Mouse (Mus musculus) liver, embryonic 14.5 days (tissue): ENCODE results near the gene Pfkm. TPM values are rescaled to one million over a fixed set of nuclear protein-coding genes. Genes with fewer than 3 reads are reported as not detected.

Experiments used
- ATAC-seq: fragments of 200-750 bp; cut with Nextera tagmentation; 2 replicates; pipeline ENCODE4 v1.8.0; 2017; ENCODE audit warnings: moderate number of reproducible peaks, mild to moderate bottlenecking, moderate library complexity; ENCODE audit not compliant: insufficient read depth
- DNase-seq, 3 experiments: peaks; one replicate each; pipeline ENCODE4 v3.0.0-alpha.2; 2012 to 2013; ENCODE audit warnings: low read depth in 3 of 3, low spot score in 3 of 3
- H3K27ac ChIP-seq: fragments of 300-500 bp; sonication (generic); 2 replicates; pipeline ENCODE4 v1.5.1; 2014; ENCODE audit warnings: moderate library complexity, mild to moderate bottlenecking, control low read depth, inconsistent platforms
- H3K27me3 ChIP-seq: fragments of 300-500 bp; sonication (generic); 2 replicates; pipeline ENCODE4 v1.6.1; 2014; ENCODE audit warnings: mild to moderate bottlenecking, low read length, moderate library complexity; ENCODE audit not compliant: control insufficient read depth, insufficient read depth
- H3K36me3 ChIP-seq: fragments of 300-500 bp; sonication (generic); replicated peaks from 2 replicates; pipeline ENCODE4 v1.6.1; 2014; ENCODE audit warnings: low read depth; ENCODE audit not compliant: control insufficient read depth, insufficient read depth
- H3K4me1 ChIP-seq, 2 experiments: fragments of 200-500 bp in 1 of 2; fragments of 300-500 bp in 1 of 2; sonication (generic) in 1 of 2; replicated peaks; 2 replicates each; pipeline ENCODE4 v1.6.1; 2012 to 2014; ENCODE audit warnings: antibody characterized with exemption in 1 of 2, inconsistent platforms in 1 of 2, low read length in 1 of 2; ENCODE audit not compliant: control insufficient read depth in 2 of 2, insufficient read depth in 2 of 2
- H3K4me2 ChIP-seq: fragments of 300-500 bp; sonication (generic); 2 replicates; pipeline ENCODE4 v1.6.1; 2014; ENCODE audit warnings: low read depth, mild to moderate bottlenecking, control low read depth, moderate library complexity
- H3K4me3 ChIP-seq, 2 experiments: fragments of 200-500 bp in 1 of 2; fragments of 300-500 bp in 1 of 2; sonication (generic) in 1 of 2; 2 replicates each; pipeline ENCODE4 v1.5.1; 2012 to 2014; ENCODE audit warnings: low read depth in 2 of 2, low read length in 2 of 2, mild to moderate bottlenecking in 2 of 2, control low read depth in 1 of 2, inconsistent platforms in 1 of 2, moderate library complexity in 1 of 2; ENCODE audit not compliant: insufficient read depth in 1 of 2
- H3K9ac ChIP-seq: fragments of 300-500 bp; sonication (generic); replicated peaks from 2 replicates; pipeline ENCODE4 v1.6.1; 2014; ENCODE audit warnings: mild to moderate bottlenecking, control low read depth, moderate library complexity
- H3K9me3 ChIP-seq: fragments of 300-500 bp; sonication (generic); 2 replicates; pipeline ENCODE4 v1.6.1; 2016; ENCODE audit warnings: low read length, mixed read lengths; ENCODE audit not compliant: control insufficient read depth
- CTCF ChIP-seq: IDR thresholded peaks from 2 replicates; pipeline ENCODE4 v1.5.1; 2016; ENCODE audit warnings: antibody characterized with exemption, low read depth, control low read depth
- EP300 ChIP-seq: IDR thresholded peaks from 2 replicates; pipeline ENCODE4 v1.6.1; 2016; ENCODE audit warnings: antibody characterized with exemption, low read depth
- WGBS: fragments of 180-500 bp; shearing (Covaris S2); extraction: QIAGEN DNeasy Blood & Tissue Kit; methylation state at CpG from one replicate; pipeline ENCODE4 v1.1.7; 2014; ENCODE audit not compliant: insufficient replicate concordance; 5-methylcytosine and 5-hydroxymethylcytosine counted together
- polyA plus RNA-seq, 2 experiments: library from polyadenylated mRNA; depleted of rRNA in 1 of 2; stranded (reverse) in 1 of 2; unstranded in 1 of 2; fragments of >200 nt; fragmentation: Nextera tagmentation in 1 of 2; extraction: Ambion mirVana in 1 of 2; gene quantifications; 2 replicates each; pipeline versions ENCODE4 v1.2.1 to v1.2.3; 2012 to 2014

Pfkm gene
- polyA plus RNA-seq, 2 experiments: 19.6 to 22.4 TPM

GRCm38 (mm10) chr15:98172113-98172512 is 79.7 kb downstream of the Pfkm start:
- Histone ChIP-seq H3K27ac (no peak overlapping the region), H3K27me3 (peaks cover 46% of the 10 kb centered on the region), H3K36me3 (no peaks in the 10 kb centered on the region), H3K4me1 (no peaks in the 10 kb centered on the region), H3K4me2 (no peak overlapping the region), H3K9ac (no peak overlapping the region), H3K4me3 (no peak overlapping the region), H3K9me3 (no peaks in the 10 kb centered on the region)
- TF ChIP-seq CTCF (no peak), EP300 (no peak)
- DNase-seq: no peak
- WGBS: 51% methylated on average over 5 of the region's 5 CpGs
- no peak for ATAC-seq

- no peaks in the 10 kb centered on the region for H3K36me3 ChIP-seq
- H3K9me3 ChIP-seq: no peaks in the 10 kb centered on the region
- no peak overlapping the region for H3K4me2 ChIP-seq
- ATAC-seq (no peak), DNase-seq (peak in 2 of 3 experiments; percentile 11 to 19)
- H3K27me3 ChIP-seq: peaks cover 29% of the 10 kb centered on the region
- no peaks in the 10 kb centered on the region for H3K4me1 ChIP-seq
- H3K4me3 ChIP-seq: no peak overlapping the region
- peak; percentile 52; the same call in 1 of the 2 replicates for TF ChIP-seq CTCF
- no peak for TF ChIP-seq EP300
- H3K27ac ChIP-seq: no peak overlapping the region
- 31% methylated on average over 8 of the region's 8 CpGs for WGBS
- H3K9ac ChIP-seq: no peak overlapping the region
These were observed 81.4 kb downstream of the Pfkm start for GRCm38 (mm10) chr15:98173821-98174220.

- no peak overlapping the region for H3K4me3 ChIP-seq
- H3K27me3 ChIP-seq: peaks cover 11% of the 10 kb centered on the region
- DNase-seq: no peak
- ATAC-seq: no peak
- H3K36me3 ChIP-seq: no peaks in the 10 kb centered on the region
- H3K27ac ChIP-seq: no peak overlapping the region
- TF ChIP-seq CTCF: no peak
- TF ChIP-seq EP300: no peak
- H3K9me3 ChIP-seq: no peaks in the 10 kb centered on the region
- H3K4me2 ChIP-seq: no peak overlapping the region
- H3K9ac ChIP-seq: no peak overlapping the region
- 48% methylated on average over 3 of the region's 3 CpGs for WGBS
- peaks cover 0 to 8% of the 10 kb centered on the region in 2 experiments; a peak in 2 of 4 replicates for H3K4me1 ChIP-seq
These were observed 84.9 kb downstream of the Pfkm start for GRCm38 (mm10) chr15:98177320-98177719.

- Histone ChIP-seq H3K4me2 (peak overlapping the region; percentile 58), H3K9ac (no peak overlapping the region), H3K4me1 (peaks cover 0 to 8% of the 10 kb centered on the region in 2 experiments; a peak in 2 of 4 replicates), H3K27me3 (peaks cover 7% of the 10 kb centered on the region), H3K9me3 (no peaks in the 10 kb centered on the region), H3K4me3 (peak overlapping the region; percentile 43 to 54; a peak in 3 of 4 replicates), H3K36me3 (no peaks in the 10 kb centered on the region), H3K27ac (no peak overlapping the region)
- DNase-seq: no peak
- ATAC-seq: no peak
- 11% methylated on average over 26 of the region's 26 CpGs for WGBS
- TF ChIP-seq EP300 (no peak), CTCF (no peak)
These were observed 88.3 kb downstream of the Pfkm start for GRCm38 (mm10) chr15:98180567-98181131.

GRCm38 (mm10) chr15:98181132-98181711 is 88.8 kb downstream of the Pfkm start:
- Histone ChIP-seq H3K27ac (no peak overlapping the region), H3K4me2 (peak overlapping the region; percentile 58), H3K27me3 (peaks cover 7% of the 10 kb centered on the region), H3K36me3 (no peaks in the 10 kb centered on the region), H3K9me3 (no peaks in the 10 kb centered on the region), H3K4me3 (peak overlapping the region; percentile 43 to 54), H3K4me1 (peaks cover 0 to 8% of the 10 kb centered on the region in 2 experiments; a peak in 2 of 4 replicates), H3K9ac (no peak overlapping the region)
- DNase-seq: peak; percentile 57 to 64 (median 59)
- no peak for TF ChIP-seq EP300
- TF ChIP-seq CTCF: peak; percentile 84
- under 1% methylated on average over 30 of the region's 30 CpGs for WGBS
- peak; percentile 97 for ATAC-seq

Other genes with a start within 250 kb of the Pfkm start
- 8.6 and 11.3 TPM in 2 replicates for gene Hdac7, start 248.1 kb upstream of the Pfkm start, polyA plus RNA-seq (2012; rRNA removed)
- 4.7 and 6.6 TPM in 2 replicates for gene Hdac7, start 248.1 kb upstream of the Pfkm start, polyA plus RNA-seq (2014; fragmentation: Nextera tagmentation; extraction: Ambion mirVana)
- gene Vdr, start 182.0 kb upstream of the Pfkm start, polyA plus RNA-seq (2012; rRNA removed): 0.08 and 0.11 TPM in 2 replicates
- 0.15 and 0.32 TPM in 2 replicates for gene Vdr, start 182.0 kb upstream of the Pfkm start, polyA plus RNA-seq (2014; fragmentation: Nextera tagmentation; extraction: Ambion mirVana)
- gene Tmem106c, start 128.4 kb upstream of the Pfkm start, polyA plus RNA-seq (2012; rRNA removed): 10.5 and 10.7 TPM in 2 replicates
- gene Tmem106c, start 128.4 kb upstream of the Pfkm start, polyA plus RNA-seq (2014; fragmentation: Nextera tagmentation; extraction: Ambion mirVana): 13.2 and 14.7 TPM in 2 replicates
- gene Col2a1, start 87.9 kb upstream of the Pfkm start, polyA plus RNA-seq (2012; rRNA removed): 0.23 and 0.56 TPM in 2 replicates
- gene Col2a1, start 87.9 kb upstream of the Pfkm start, polyA plus RNA-seq (2014; fragmentation: Nextera tagmentation; extraction: Ambion mirVana): 0.04 and 0.13 TPM in 2 replicates
- gene Senp1, start 1.2 kb downstream of the Pfkm start, polyA plus RNA-seq (2012; rRNA removed): 8.7 and 10.7 TPM in 2 replicates
- gene Senp1, start 1.2 kb downstream of the Pfkm start, polyA plus RNA-seq (2014; fragmentation: Nextera tagmentation; extraction: Ambion mirVana): 15.3 and 16.9 TPM in 2 replicates
- gene Asb8, start 73.0 kb downstream of the Pfkm start, polyA plus RNA-seq (2012; rRNA removed): 9.7 and 15.1 TPM in 2 replicates
- 22.3 and 22.4 TPM in 2 replicates for gene Asb8, start 73.0 kb downstream of the Pfkm start, polyA plus RNA-seq (2014; fragmentation: Nextera tagmentation; extraction: Ambion mirVana)
- gene Ccdc184, start 74.6 kb downstream of the Pfkm start, polyA plus RNA-seq (2012; rRNA removed): 0.01 TPM in 1 of 2 replicates, not detected in the other
- gene Ccdc184, start 74.6 kb downstream of the Pfkm start, polyA plus RNA-seq (2014; fragmentation: Nextera tagmentation; extraction: Ambion mirVana): not detected in 2 replicates
- gene Olfr288, start 103.0 kb downstream of the Pfkm start, polyA plus RNA-seq (2012; rRNA removed): not detected in 2 replicates
- not detected in 2 replicates for gene Olfr288, start 103.0 kb downstream of the Pfkm start, polyA plus RNA-seq (2014; fragmentation: Nextera tagmentation; extraction: Ambion mirVana)
- gene Gm44579, start 128.4 kb downstream of the Pfkm start, polyA plus RNA-seq (2012; rRNA removed): not detected in 2 replicates
- not detected in 2 replicates for gene Gm44579, start 128.4 kb downstream of the Pfkm start, polyA plus RNA-seq (2014; fragmentation: Nextera tagmentation; extraction: Ambion mirVana)
- not detected in 2 replicates for gene Olfr287, start 128.5 kb downstream of the Pfkm start, polyA plus RNA-seq (2012; rRNA removed)
- not detected in 2 replicates for gene Olfr287, start 128.5 kb downstream of the Pfkm start, polyA plus RNA-seq (2014; fragmentation: Nextera tagmentation; extraction: Ambion mirVana)
- gene Olfr286, start 141.9 kb downstream of the Pfkm start, polyA plus RNA-seq (2012; rRNA removed): not detected in 2 replicates
- not detected in 2 replicates for gene Olfr286, start 141.9 kb downstream of the Pfkm start, polyA plus RNA-seq (2014; fragmentation: Nextera tagmentation; extraction: Ambion mirVana)
- not detected in 2 replicates for gene H1fnt, start 164.7 kb downstream of the Pfkm start, polyA plus RNA-seq (2012; rRNA removed)
- not detected in 2 replicates for gene H1fnt, start 164.7 kb downstream of the Pfkm start, polyA plus RNA-seq (2014; fragmentation: Nextera tagmentation; extraction: Ambion mirVana)
- 0.03 and 0.11 TPM in 2 replicates for gene Zfp641, start 203.6 kb downstream of the Pfkm start, polyA plus RNA-seq (2012; rRNA removed)
- 0.08 and 0.09 TPM in 2 replicates for gene Zfp641, start 203.6 kb downstream of the Pfkm start, polyA plus RNA-seq (2014; fragmentation: Nextera tagmentation; extraction: Ambion mirVana)
- gene Olfr285, start 224.8 kb downstream of the Pfkm start, polyA plus RNA-seq (2012; rRNA removed): not detected in 2 replicates
- gene Olfr285, start 224.8 kb downstream of the Pfkm start, polyA plus RNA-seq (2014; fragmentation: Nextera tagmentation; extraction: Ambion mirVana): not detected in 2 replicates
- gene Olfr284, start 248.4 kb downstream of the Pfkm start, polyA plus RNA-seq (2012; rRNA removed): not detected in 2 replicates
- gene Olfr284, start 248.4 kb downstream of the Pfkm start, polyA plus RNA-seq (2014; fragmentation: Nextera tagmentation; extraction: Ambion mirVana): not detected in 2 replicates